8 mouse cellular contexts compared by ENCODE assay signal in genomic region chr13:28885083-28886037, GRCm38 (mm10).
DNase-seq lines count a peak whose midpoint lies in the region; ATAC-seq and TF ChIP-seq lines count a peak whose summit lies in the region.

No protein-coding gene starts in this region.

- H3K4me3 ChIP-seq in layer of hippocampus, adult 2 months, result peak overlapping the region; percentile 56
- H3K4me3 ChIP-seq in limb, embryonic 14.5 days (replicated peaks; ENCODE audit: low read length), result peak overlapping the region; percentile 67

- peak overlapping the region; percentile 60 for H3K4me2 ChIP-seq in limb, embryonic 14.5 days (replicated peaks; ENCODE audit: low read depth, low read length, severe bottlenecking)

- H3K4me1 ChIP-seq in limb, embryonic 14.5 days (ENCODE audit: control insufficient read depth, insufficient read depth, low read length), result peaks cover 32% of the 10 kb centered on the region

- no peak for DNase-seq in layer of hippocampus, adult 2 months (ENCODE audit: low spot score in 2 of 2)
- no peak for DNase-seq in layer of hippocampus, adult 18-20 months (ENCODE audit: low spot score in 2 of 2)
- peak; percentile 72 for DNase-seq in embryo, embryonic 9.5 days (ENCODE audit: extremely low spot score)
- peak; percentile 34 to 49 for DNase-seq in heart, postnatal 14 days
- DNase-seq in limb, embryonic 14.5 days (ENCODE audit: low spot score), result peak; percentile 66
- peak; percentile 75 for DNase-seq in neural tube, embryonic 10.5 days (ENCODE audit: extremely low spot score, low spot score)
- no peak for DNase-seq in adipocyte (ENCODE audit: low spot score)
- DNase-seq in spleen, postnatal 14 days (ENCODE audit: low spot score in 2 of 2), result no peak

- ATAC-seq in limb, embryonic 14.5 days (ENCODE audit: low FRiP score, low read depth), result peak; percentile 69

- H3K27ac ChIP-seq in layer of hippocampus, adult 2 months, result no peak overlapping the region
- 0 out of 2 replicates have a peak overlapping the region, but pooled peaks have one; percentile 26 for H3K27ac ChIP-seq in limb, embryonic 14.5 days (replicated peaks; ENCODE audit: low read depth, low read length)

- WGBS in limb, embryonic 14.5 days, result under 1% methylated on average over 28 of the region's 30 CpGs

- no peaks in the 10 kb centered on the region for H3K9me3 ChIP-seq in limb, embryonic 14.5 days (ENCODE audit: control insufficient read depth, low read length)

- H3K9ac ChIP-seq in limb, embryonic 14.5 days (ENCODE audit: low read depth, low read length, severe bottlenecking), result peak overlapping the region; percentile 84

- intact Hi-C loops in heart, postnatal 14 days (cut with DNase I), result loop anchor here (2.0 to 10.0 kb wide), 5 partner anchors 65 to 471 kb away; no protein-coding TSS in a partner anchor

- H3K36me3 ChIP-seq in limb, embryonic 14.5 days (ENCODE audit: control insufficient read depth, insufficient read depth, low read length), result no peaks in the 10 kb centered on the region

- 0 out of 2 replicates have a peak, but pooled peaks cover 5% of the 10 kb centered on the region for H3K27me3 ChIP-seq in limb, embryonic 14.5 days (ENCODE audit: control insufficient read depth, insufficient read depth, low read length)

- 0 out of 2 replicates have a peak, but pooled peaks have one; percentile 14 for TF ChIP-seq POLR2A in limb, embryonic 14.5 days (IDR thresholded peaks at IDR 0.05; ENCODE audit: borderline replicate concordance, extremely low read depth, insufficient read depth, insufficient read length)

- TF ChIP-seq CTCF in layer of hippocampus, adult 2 months (conservative IDR thresholded peaks at IDR 0.05), result no peak

Comparison
In these comparisons a context has a peak if more than half of its experiments do, and no peak if none do; other contexts are left out.
1. DNase-seq: peak in embryo, embryonic 9.5 days (single experiment), heart, postnatal 14 days (2 of 2), limb, embryonic 14.5 days (single experiment) and neural tube, embryonic 10.5 days (single experiment); none in layer of hippocampus, adult 2 months (0 of 2), layer of hippocampus, adult 18-20 months (0 of 2), adipocyte (single experiment) and spleen, postnatal 14 days (0 of 2).